Mouse (Mus musculus): ENCODE results near the gene Gfod2. TPM values are rescaled to one million over a fixed set of nuclear protein-coding genes. Genes with fewer than 3 reads are reported as not detected.
A peak's percentile ranks its signal among the peaks of the same experiment; 100 is the strongest.

The Gfod2 gene
- polyA plus RNA-seq, 1 experiment from 2014 or later: 88.3 TPM

DNA sequence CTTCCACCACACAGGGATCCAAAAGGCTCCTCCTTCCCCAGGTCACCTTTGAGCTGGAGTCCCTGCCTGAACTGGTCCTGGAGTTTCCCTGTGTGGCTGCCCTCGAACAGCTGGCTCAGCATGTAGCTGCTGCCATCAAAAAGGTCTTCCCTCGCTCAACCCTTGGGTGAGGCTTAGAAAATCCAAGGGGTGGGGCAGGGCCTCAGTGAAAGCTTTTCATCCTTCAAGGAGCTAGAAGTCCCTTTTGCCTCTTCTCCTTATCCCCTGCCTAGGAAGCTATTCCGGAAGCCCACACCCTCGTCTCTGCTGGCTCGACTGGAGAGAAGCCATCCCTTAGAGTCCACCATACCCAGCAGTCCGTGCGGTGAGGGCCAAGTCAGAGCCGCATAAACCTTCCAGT is 71.0 kb downstream of the Gfod2 start:
- H3K4me3 ChIP-seq: no peak overlapping the region
- H3K27me3 ChIP-seq: no peaks in the 10 kb centered on the region
- 66% methylated on average over 8 of the region's 8 CpGs for WGBS

DNA sequence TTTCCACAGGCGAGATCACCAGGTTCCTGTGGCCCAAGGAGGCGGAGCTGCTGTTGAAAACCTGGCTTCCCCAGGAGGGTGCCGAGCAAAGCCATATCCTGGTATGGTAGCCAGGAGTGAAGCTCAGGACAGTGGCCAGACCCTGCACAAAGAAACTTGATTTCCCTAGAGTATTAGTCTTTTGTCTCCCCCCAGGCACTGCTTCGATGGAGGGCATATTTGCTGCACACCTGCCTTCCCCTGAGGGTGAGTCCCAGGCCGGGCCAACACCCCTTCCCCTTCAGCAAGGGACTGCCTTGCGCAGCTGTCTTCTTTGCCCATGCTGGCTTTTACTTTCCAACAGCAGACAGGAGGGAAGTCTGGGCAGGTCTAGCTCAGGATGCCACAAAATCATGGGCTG is 71.9 kb downstream of the Gfod2 start:
- Histone ChIP-seq H3K27me3 (no peaks in the 10 kb centered on the region), H3K9me3 (no peaks in the 10 kb centered on the region), H3K4me1 (replicated peaks) (0 out of 2 replicates have a peak, but pooled peaks cover 5% of the 10 kb centered on the region), H3K9ac (no peak overlapping the region), H3K4me2 (no peak overlapping the region), H3K4me3 (no peak overlapping the region), H3K36me3 (peaks cover 21% of the 10 kb centered on the region), H3K27ac (replicated peaks) (no peak overlapping the region)
- WGBS: 68% methylated on average over 6 of the region's 6 CpGs
- ATAC-seq (ENCODE audit: low FRiP score, low read depth): no peak

More for the DNA sequence above, 71.0 kb downstream of the Gfod2 start:
- Histone ChIP-seq H3K9me3 (no peaks in the 10 kb centered on the region), H3K27ac (replicated peaks) (no peak overlapping the region), H3K36me3 (peaks cover 12% of the 10 kb centered on the region), H3K9ac (no peak overlapping the region), H3K4me2 (no peak overlapping the region), H3K4me1 (replicated peaks) (0 out of 2 replicates have a peak, but pooled peaks cover 5% of the 10 kb centered on the region)
- no peak for ATAC-seq (ENCODE audit: low FRiP score, low read depth)

- Histone ChIP-seq H3K9me3 (no peaks in the 10 kb centered on the region), H3K36me3 (peaks cover 28% of the 10 kb centered on the region), H3K9ac (no peak within 1 kb of the TSS), H3K27ac (replicated peaks) (no peak within 1 kb of the TSS), H3K27me3 (no peaks in the 10 kb centered on the region), H3K4me1 (replicated peaks) (0 out of 2 replicates have a peak, but pooled peaks cover 5% of the 10 kb centered on the region), H3K4me2 (peak within 1 kb of the TSS; percentile 17; the same call in 1 of the 2 replicates), H3K4me3 (no peak within 1 kb of the TSS)
- WGBS: 16% methylated on average over 26 of the region's 26 CpGs
- ATAC-seq (ENCODE audit: low FRiP score, low read depth): 0 out of 2 replicates have a peak, but pooled peaks have one; percentile 21
These were observed 72.6 kb downstream of the Gfod2 start, which contains the start of gene Carmil2 for GRCm38 (mm10) chr8:105685796-105686308. Gene Carmil2 (plus strand): TSS chr8:105686274.

- 0 out of 2 replicates have a peak, but pooled peaks cover 5% of the 10 kb centered on the region for H3K4me1 ChIP-seq (replicated peaks)
- H3K4me3 ChIP-seq: no peak overlapping the region
- H3K4me2 ChIP-seq: no peak overlapping the region
- H3K9me3 ChIP-seq: no peaks in the 10 kb centered on the region
- no peak overlapping the region for H3K27ac ChIP-seq (replicated peaks)
- no peak overlapping the region for H3K9ac ChIP-seq
- no peaks in the 10 kb centered on the region for H3K27me3 ChIP-seq
- peaks cover 33% of the 10 kb centered on the region for H3K36me3 ChIP-seq
- no peak for ATAC-seq (ENCODE audit: low FRiP score, low read depth)
- 84% methylated on average over 7 of the region's 7 CpGs for WGBS
These were observed 73.1 kb downstream of the Gfod2 start for GRCm38 (mm10) chr8:105685325-105685724.

GRCm38 (mm10) chr8:105677891-105678290 is 80.6 kb downstream of the Gfod2 start:
- H3K27ac ChIP-seq (replicated peaks): no peak overlapping the region
- no peaks in the 10 kb centered on the region for H3K27me3 ChIP-seq
- H3K9ac ChIP-seq: no peak overlapping the region
- no peak for ATAC-seq (ENCODE audit: low FRiP score, low read depth)
- H3K36me3 ChIP-seq: peaks cover 81% of the 10 kb centered on the region
- no peak overlapping the region for H3K4me2 ChIP-seq
- H3K4me1 ChIP-seq (replicated peaks): no peaks in the 10 kb centered on the region
- no peak overlapping the region for H3K4me3 ChIP-seq
- no peaks in the 10 kb centered on the region for H3K9me3 ChIP-seq
- WGBS: 87% methylated on average over 1 of the region's 1 CpGs

Other genes with a start within 250 kb of the Gfod2 start
- 7.2 and 9.7 TPM in 2 replicates for gene Hsd11b2, start 239.9 kb downstream of the Gfod2 start, polyA plus RNA-seq (2015; fragmentation: Nextera tagmentation; extraction: Ambion mirVana)
- 222 and 231 TPM in 2 replicates for gene Atp6v0d1, start 192.6 kb downstream of the Gfod2 start, polyA plus RNA-seq (2015; fragmentation: Nextera tagmentation; extraction: Ambion mirVana)
- gene Ripor1, start 153.4 kb downstream of the Gfod2 start, polyA plus RNA-seq (2015; fragmentation: Nextera tagmentation; extraction: Ambion mirVana): 35.2 and 39.3 TPM in 2 replicates
- 100 and 101 TPM in 2 replicates for gene Ctcf, start 122.1 kb downstream of the Gfod2 start, polyA plus RNA-seq (2015; fragmentation: Nextera tagmentation; extraction: Ambion mirVana)
- 0.56 and 0.80 TPM in 2 replicates for gene Agrp, start 121.3 kb downstream of the Gfod2 start, polyA plus RNA-seq (2015; fragmentation: Nextera tagmentation; extraction: Ambion mirVana)
- 23.5 and 28.7 TPM in 2 replicates for gene Carmil2, start 72.4 kb downstream of the Gfod2 start, polyA plus RNA-seq (2015; fragmentation: Nextera tagmentation; extraction: Ambion mirVana)
- gene Acd, start 57.6 kb downstream of the Gfod2 start, polyA plus RNA-seq (2015; fragmentation: Nextera tagmentation; extraction: Ambion mirVana): 85.1 and 92.6 TPM in 2 replicates
- 55.1 and 57.1 TPM in 2 replicates for gene Pard6a, start 57.5 kb downstream of the Gfod2 start, polyA plus RNA-seq (2015; fragmentation: Nextera tagmentation; extraction: Ambion mirVana)
- 0.20 and 0.23 TPM in 2 replicates for gene 4933405L10Rik, start 51.0 kb downstream of the Gfod2 start, polyA plus RNA-seq (2015; fragmentation: Nextera tagmentation; extraction: Ambion mirVana)
- 15.7 and 16.6 TPM in 2 replicates for gene Enkd1, start 50.5 kb downstream of the Gfod2 start, polyA plus RNA-seq (2015; fragmentation: Nextera tagmentation; extraction: Ambion mirVana)
- gene Ranbp10, start 68.7 kb upstream of the Gfod2 start, polyA plus RNA-seq (2015; fragmentation: Nextera tagmentation; extraction: Ambion mirVana): 10.7 and 11.7 TPM in 2 replicates
- gene Tsnaxip1, start 69.1 kb upstream of the Gfod2 start, polyA plus RNA-seq (2015; fragmentation: Nextera tagmentation; extraction: Ambion mirVana): 0.62 and 1.1 TPM in 2 replicates
- gene Cenpt, start 94.6 kb upstream of the Gfod2 start, polyA plus RNA-seq (2015; fragmentation: Nextera tagmentation; extraction: Ambion mirVana): 52.2 and 56.9 TPM in 2 replicates
- 54.9 and 56.3 TPM in 2 replicates for gene Thap11, start 96.5 kb upstream of the Gfod2 start, polyA plus RNA-seq (2015; fragmentation: Nextera tagmentation; extraction: Ambion mirVana)
- 150 and 157 TPM in 2 replicates for gene Nutf2, start 101.9 kb upstream of the Gfod2 start, polyA plus RNA-seq (2015; fragmentation: Nextera tagmentation; extraction: Ambion mirVana)
- 50.1 and 52.2 TPM in 2 replicates for gene Edc4, start 122.2 kb upstream of the Gfod2 start, polyA plus RNA-seq (2015; fragmentation: Nextera tagmentation; extraction: Ambion mirVana)
- 0.45 and 0.49 TPM in 2 replicates for gene Nrn1l, start 134.9 kb upstream of the Gfod2 start, polyA plus RNA-seq (2015; fragmentation: Nextera tagmentation; extraction: Ambion mirVana)
- 11.0 and 11.8 TPM in 2 replicates for gene Pskh1, start 141.8 kb upstream of the Gfod2 start, polyA plus RNA-seq (2015; fragmentation: Nextera tagmentation; extraction: Ambion mirVana)
- 3.4 and 4.7 TPM in 2 replicates for gene Ctrl, start 175.2 kb upstream of the Gfod2 start, polyA plus RNA-seq (2015; fragmentation: Nextera tagmentation; extraction: Ambion mirVana)
- 74.7 and 75.2 TPM in 2 replicates for gene Psmb10, start 179.8 kb upstream of the Gfod2 start, polyA plus RNA-seq (2015; fragmentation: Nextera tagmentation; extraction: Ambion mirVana)
- gene Lcat, start 184.7 kb upstream of the Gfod2 start, polyA plus RNA-seq (2015; fragmentation: Nextera tagmentation; extraction: Ambion mirVana): 4.5 and 5.0 TPM in 2 replicates
- gene Slc12a4, start 207.4 kb upstream of the Gfod2 start, polyA plus RNA-seq (2015; fragmentation: Nextera tagmentation; extraction: Ambion mirVana): 11.9 and 12.9 TPM in 2 replicates
- not detected in 2 replicates for gene Dpep3, start 220.8 kb upstream of the Gfod2 start, polyA plus RNA-seq (2015; fragmentation: Nextera tagmentation; extraction: Ambion mirVana)
- gene Dus2, start 232.7 kb upstream of the Gfod2 start, polyA plus RNA-seq (2015; fragmentation: Nextera tagmentation; extraction: Ambion mirVana): 27.2 and 29.6 TPM in 2 replicates
- 0.20 TPM in 1 of 2 replicates, not detected in the other for gene Dpep2nb, start 247.3 kb upstream of the Gfod2 start, polyA plus RNA-seq (2015; fragmentation: Nextera tagmentation; extraction: Ambion mirVana)